ENCODE assay signal across 8 mouse cellular contexts in the genomic region with DNA sequence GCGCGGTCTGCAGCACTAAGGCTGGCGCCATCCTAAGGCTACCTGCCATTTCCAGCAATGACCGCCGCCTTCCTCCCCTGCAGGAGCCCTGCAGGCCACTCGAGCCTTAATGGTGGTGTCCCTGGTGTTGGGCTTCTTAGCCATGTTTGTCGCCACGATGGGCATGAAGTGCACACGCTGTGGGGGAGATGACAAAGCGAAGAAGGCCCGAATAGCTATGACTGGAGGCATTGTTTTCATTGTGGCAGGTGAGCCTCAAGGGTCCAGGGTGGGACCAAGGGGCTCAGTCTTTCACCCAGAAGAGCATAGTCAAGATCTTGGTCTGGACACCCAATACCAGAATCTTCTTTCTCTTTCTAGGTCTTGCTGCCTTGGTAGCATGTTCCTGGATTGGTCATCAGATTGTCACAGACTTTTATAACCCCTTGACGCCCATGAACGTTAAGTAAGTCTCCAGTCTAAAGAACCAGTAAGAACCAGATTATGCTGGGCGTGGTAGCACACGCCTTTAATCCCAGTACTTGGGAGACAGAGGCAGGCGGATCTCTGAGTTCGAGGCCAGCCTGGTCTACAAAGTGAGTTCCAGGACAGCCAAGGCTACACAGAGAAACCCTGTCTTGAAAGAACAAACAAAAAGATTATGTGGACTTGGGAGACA. TPM values are rescaled to one million over a fixed set of nuclear protein-coding genes. Genes with fewer than 3 reads are reported as not detected.
A peak's percentile ranks its signal among the peaks of the same experiment; 100 is the strongest.
DNase-seq lines count a peak whose midpoint lies in the region; ATAC-seq lines count a peak whose summit lies in the region.

No protein-coding gene starts in this region.

- H3K9me3 ChIP-seq in lung, embryonic 16.5 days (ENCODE audit: control insufficient read depth, low read length): no peaks in the 10 kb centered on the region
- H3K9me3 ChIP-seq in forebrain, embryonic 11.5 days (ENCODE audit: control insufficient read depth, low read length): no peaks in the 10 kb centered on the region
- H3K9me3 ChIP-seq in limb, embryonic 11.5 days (ENCODE audit: control insufficient read depth, low read length): no peaks in the 10 kb centered on the region
- H3K9me3 ChIP-seq in neural tube, embryonic 15.5 days (replicated peaks): no peaks in the 10 kb centered on the region

- H3K27me3 ChIP-seq in lung, embryonic 16.5 days (ENCODE audit: control insufficient read depth, insufficient read depth, low read depth, low read length): peaks cover 37% of the 10 kb centered on the region
- H3K27me3 ChIP-seq in forebrain, embryonic 11.5 days (ENCODE audit: control insufficient read depth, insufficient read depth, low read length): peaks cover 48% of the 10 kb centered on the region
- peaks cover 50% of the 10 kb centered on the region for H3K27me3 ChIP-seq in limb, embryonic 11.5 days (ENCODE audit: control insufficient read depth, insufficient read depth, low read length)
- peaks cover 70% of the 10 kb centered on the region for H3K27me3 ChIP-seq in neural tube, embryonic 15.5 days (replicated peaks)

- WGBS in lung, embryonic 16.5 days: 33% methylated on average over 17 of the region's 17 CpGs
- WGBS in forebrain, embryonic 11.5 days: 40% methylated on average over 17 of the region's 17 CpGs
- 40% methylated on average over 17 of the region's 17 CpGs for WGBS in limb, embryonic 11.5 days
- WGBS in neural tube, embryonic 15.5 days: 38% methylated on average over 17 of the region's 17 CpGs

- peak overlapping the region; percentile 86 for H3K27ac ChIP-seq in lung, embryonic 16.5 days (ENCODE audit: low read length)
- no peak overlapping the region for H3K27ac ChIP-seq in forebrain, embryonic 11.5 days (ENCODE audit: low read depth, low read length)
- no peak overlapping the region for H3K27ac ChIP-seq in limb, embryonic 11.5 days (replicated peaks; ENCODE audit: low read depth, low read length)
- H3K27ac ChIP-seq in neural tube, embryonic 15.5 days (replicated peaks): no peak overlapping the region

- peaks cover 8% of the 10 kb centered on the region for H3K4me1 ChIP-seq in lung, embryonic 16.5 days (replicated peaks; ENCODE audit: control insufficient read depth, insufficient read depth, low read length)
- peaks cover 9% of the 10 kb centered on the region for H3K4me1 ChIP-seq in forebrain, embryonic 11.5 days (replicated peaks; ENCODE audit: control insufficient read depth, insufficient read depth, low read length)
- H3K4me1 ChIP-seq in limb, embryonic 11.5 days (ENCODE audit: control insufficient read depth, insufficient read depth, low read length): no peaks in the 10 kb centered on the region; the same call in 1 of the 2 replicates
- peaks cover 18% of the 10 kb centered on the region for H3K4me1 ChIP-seq in neural tube, embryonic 15.5 days

- H3K4me2 ChIP-seq in lung, embryonic 16.5 days (ENCODE audit: low read depth, low read length): peak overlapping the region; percentile 60
- peak overlapping the region; percentile 48 for H3K4me2 ChIP-seq in forebrain, embryonic 11.5 days (ENCODE audit: low read depth, low read length, severe bottlenecking)
- H3K4me2 ChIP-seq in limb, embryonic 11.5 days (ENCODE audit: low read depth, severe bottlenecking): peak overlapping the region; percentile 56
- H3K4me2 ChIP-seq in neural tube, embryonic 15.5 days: peak overlapping the region; percentile 49

- H3K9ac ChIP-seq in lung, embryonic 16.5 days (ENCODE audit: low read length): peak overlapping the region; percentile 73
- H3K9ac ChIP-seq in forebrain, embryonic 11.5 days (ENCODE audit: low read length): peak overlapping the region; percentile 41
- peak overlapping the region; percentile 57 for H3K9ac ChIP-seq in limb, embryonic 11.5 days (ENCODE audit: low read length)
- H3K9ac ChIP-seq in neural tube, embryonic 15.5 days (replicated peaks): 0 out of 2 replicates have a peak overlapping the region, but pooled peaks have one; percentile 0

- peaks cover 21% of the 10 kb centered on the region for H3K36me3 ChIP-seq in lung, embryonic 16.5 days (ENCODE audit: control insufficient read depth, insufficient read depth, low read length)
- H3K36me3 ChIP-seq in forebrain, embryonic 11.5 days (ENCODE audit: control insufficient read depth, insufficient read depth, low read length): no peaks in the 10 kb centered on the region; the same call in 1 of the 2 replicates
- peaks cover 6% of the 10 kb centered on the region; the same call in 1 of the 2 replicates for H3K36me3 ChIP-seq in limb, embryonic 11.5 days (ENCODE audit: control insufficient read depth, insufficient read depth, low read length)
- H3K36me3 ChIP-seq in neural tube, embryonic 15.5 days: peaks cover 32% of the 10 kb centered on the region

- ATAC-seq in lung, embryonic 16.5 days (ENCODE audit: low read depth): no peak
- no peak for ATAC-seq in forebrain, embryonic 11.5 days (replicated peaks; ENCODE audit: low FRiP score)
- no peak for ATAC-seq in limb, embryonic 11.5 days (ENCODE audit: insufficient number of reproducible peaks, low FRiP score, low TSS enrichment, low read depth)
- ATAC-seq in neural tube, embryonic 15.5 days (ENCODE audit: low FRiP score): no peak

- H3K4me3 ChIP-seq in lung, embryonic 16.5 days (ENCODE audit: low read length): peak overlapping the region; percentile 60
- H3K4me3 ChIP-seq in forebrain, embryonic 11.5 days (ENCODE audit: low read depth, low read length): peak overlapping the region; percentile 19
- H3K4me3 ChIP-seq in limb, embryonic 11.5 days (ENCODE audit: low read depth, low read length): peak overlapping the region; percentile 24
- peak overlapping the region; percentile 17 for H3K4me3 ChIP-seq in neural tube, embryonic 15.5 days (replicated peaks)

- DNase-seq in lung, postnatal 4 days: no peak
- no peak for DNase-seq in forebrain, embryonic 11.5 days (ENCODE audit: low spot score)
- no peak for DNase-seq in limb, embryonic 11.5 days (ENCODE audit: low spot score)
- no peak for DNase-seq in yolk sac, embryonic 10.5 days (ENCODE audit: low spot score)
- no peak for DNase-seq in retina, postnatal 1 day
- DNase-seq in cerebellum, adult 11-12 months: no peak

RNA-seq across cellular contexts. Expression of a gene that starts 2.4 kb away (rescaled TPM):
- 172 and 202 TPM in 2 replicates for polyA plus RNA-seq in lung, embryonic 16.5 days (2015; fragmentation: Nextera tagmentation; extraction: Ambion mirVana)
- polyA plus RNA-seq in forebrain, embryonic 11.5 days (2014; fragmentation: Nextera tagmentation; extraction: Ambion mirVana): 3.2 and 6.4 TPM in 2 replicates
- 12.7 and 13.2 TPM in 2 replicates for polyA plus RNA-seq in limb, embryonic 11.5 days (2014; fragmentation: Nextera tagmentation; extraction: Ambion mirVana)
- polyA plus RNA-seq in neural tube, embryonic 15.5 days (2015; fragmentation: Nextera tagmentation; extraction: Ambion mirVana): 0.33 and 64.8 TPM in 2 replicates

RNA-seq across cellular contexts. Expression of a gene that starts 14.0 kb away (rescaled TPM):
- polyA plus RNA-seq in lung, embryonic 16.5 days (2015; fragmentation: Nextera tagmentation; extraction: Ambion mirVana): 20.6 and 23.0 TPM in 2 replicates
- polyA plus RNA-seq in forebrain, embryonic 11.5 days (2014; fragmentation: Nextera tagmentation; extraction: Ambion mirVana): 20.4 and 28.0 TPM in 2 replicates
- polyA plus RNA-seq in limb, embryonic 11.5 days (2014; fragmentation: Nextera tagmentation; extraction: Ambion mirVana): 22.8 and 27.6 TPM in 2 replicates
- 23.6 and 27.2 TPM in 2 replicates for polyA plus RNA-seq in neural tube, embryonic 15.5 days (2015; fragmentation: Nextera tagmentation; extraction: Ambion mirVana)

RNA-seq across cellular contexts. Expression of a gene that starts 15.3 kb away (rescaled TPM):
- 98.4 and 99.2 TPM in 2 replicates for polyA plus RNA-seq in lung, embryonic 16.5 days (2015; fragmentation: Nextera tagmentation; extraction: Ambion mirVana)
- 144 and 156 TPM in 2 replicates for polyA plus RNA-seq in forebrain, embryonic 11.5 days (2014; fragmentation: Nextera tagmentation; extraction: Ambion mirVana)
- polyA plus RNA-seq in limb, embryonic 11.5 days (2014; fragmentation: Nextera tagmentation; extraction: Ambion mirVana): 148 and 151 TPM in 2 replicates
- polyA plus RNA-seq in neural tube, embryonic 15.5 days (2015; fragmentation: Nextera tagmentation; extraction: Ambion mirVana): 159 and 167 TPM in 2 replicates

RNA-seq across cellular contexts. Expression of a gene that starts 19.0 kb away (rescaled TPM):
- 17.1 and 17.2 TPM in 2 replicates for polyA plus RNA-seq in lung, embryonic 16.5 days (2015; fragmentation: Nextera tagmentation; extraction: Ambion mirVana)
- 13.7 and 14.8 TPM in 2 replicates for polyA plus RNA-seq in forebrain, embryonic 11.5 days (2014; fragmentation: Nextera tagmentation; extraction: Ambion mirVana)
- 21.0 and 22.7 TPM in 2 replicates for polyA plus RNA-seq in limb, embryonic 11.5 days (2014; fragmentation: Nextera tagmentation; extraction: Ambion mirVana)
- 4.4 and 8.5 TPM in 2 replicates for polyA plus RNA-seq in neural tube, embryonic 15.5 days (2015; fragmentation: Nextera tagmentation; extraction: Ambion mirVana)

RNA-seq across cellular contexts. Expression of a gene that starts 24.0 kb away (rescaled TPM):
- 515 and 536 TPM in 2 replicates for polyA plus RNA-seq in lung, embryonic 16.5 days (2015; fragmentation: Nextera tagmentation; extraction: Ambion mirVana)
- 472 and 477 TPM in 2 replicates for polyA plus RNA-seq in forebrain, embryonic 11.5 days (2014; fragmentation: Nextera tagmentation; extraction: Ambion mirVana)
- 397 and 432 TPM in 2 replicates for polyA plus RNA-seq in limb, embryonic 11.5 days (2014; fragmentation: Nextera tagmentation; extraction: Ambion mirVana)
- polyA plus RNA-seq in neural tube, embryonic 15.5 days (2015; fragmentation: Nextera tagmentation; extraction: Ambion mirVana): 549 and 565 TPM in 2 replicates

Comparison
In these comparisons a context has a peak if more than half of its experiments do, and no peak if none do; other contexts are left out.
1. H3K9ac ChIP-seq: peak in every context shown above with its lines; median percentile 73 in lung, embryonic 16.5 days; 57 in limb, embryonic 11.5 days; 41 in forebrain, embryonic 11.5 days; 0 in neural tube, embryonic 15.5 days.